Mouse (Mus musculus) heart, postnatal 0 days (tissue): ENCODE data around the gene Slc24a2.

Experiments
- CTCF ChIP-seq: IDR thresholded peaks from 2 replicates; pipeline ENCODE4 v1.5.1; 2016; ENCODE audit warnings: antibody characterized with exemption, control low read depth, low read depth
- EP300 ChIP-seq: IDR thresholded peaks from 2 replicates; pipeline ENCODE4 v1.6.1; 2016; ENCODE audit warnings: antibody characterized with exemption, low read depth

DNA sequence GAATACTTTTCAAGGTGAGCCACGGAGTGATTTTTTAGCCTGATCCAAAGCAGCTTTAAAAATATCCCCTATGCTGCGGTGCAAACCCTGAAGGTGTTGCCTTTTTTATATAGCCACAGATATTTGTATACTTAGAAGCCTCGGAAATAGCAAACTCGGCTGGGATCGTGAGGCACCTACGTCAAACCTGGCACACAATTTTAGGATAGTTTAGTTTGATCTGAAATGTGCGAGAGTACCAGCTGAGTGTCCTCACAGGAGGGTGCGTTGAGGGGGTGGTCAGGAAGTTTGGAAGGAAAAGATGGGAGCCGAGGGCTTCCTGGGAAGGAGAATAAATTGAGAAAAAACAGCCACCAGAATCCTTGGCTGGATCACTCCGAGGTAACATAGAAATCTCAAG lies 194.6 kb downstream of the Slc24a2 start:
- no peak for TF ChIP-seq CTCF
- no peak for TF ChIP-seq EP300
